Mouse (Mus musculus) heart, postnatal 14 days (tissue): ENCODE data around the gene Il13ra2. TPM values are rescaled to one million over a fixed set of nuclear protein-coding genes. Genes with fewer than 3 reads are reported as not detected.
"Not testable (repeated sequence)": the region's sequence is repeated elsewhere in the genome, so short reads cannot be mapped to it uniquely, and the experiment has no call there.

Experiments
- DNase-seq, 2 experiments: peaks; one replicate each; pipeline ENCODE4 v3.0.0; 2021 to 2022
- intact Hi-C: fragments of 180-260 bp; cut with DNase I; formaldehyde crosslinking; loops from one replicate; pipeline ENCODE4 v1.15.1; 2025
- long read RNA-seq, 2 experiments: library from polyadenylated mRNA; stranded (forward); transcript quantifications; one replicate each; pipeline ENCODE4 v2.0.0; 2021
- total RNA-seq, 2 experiments: library from RNA; stranded (reverse); gene quantifications; 2 replicates each; pipeline ENCODE4 v1.2.3; 2021

Gene Il13ra2
- under 1 TPM; 0.24 to 0.29 TPM for total RNA-seq
- long read RNA-seq, experiment 1, partial matches to known transcripts, result 0 of 1 reads
- long read RNA-seq, experiment 1, other reads (novel, unspliced or antisense), result 1 of 1 reads
- long read RNA-seq, experiment 2, result 0 reads

DNA sequence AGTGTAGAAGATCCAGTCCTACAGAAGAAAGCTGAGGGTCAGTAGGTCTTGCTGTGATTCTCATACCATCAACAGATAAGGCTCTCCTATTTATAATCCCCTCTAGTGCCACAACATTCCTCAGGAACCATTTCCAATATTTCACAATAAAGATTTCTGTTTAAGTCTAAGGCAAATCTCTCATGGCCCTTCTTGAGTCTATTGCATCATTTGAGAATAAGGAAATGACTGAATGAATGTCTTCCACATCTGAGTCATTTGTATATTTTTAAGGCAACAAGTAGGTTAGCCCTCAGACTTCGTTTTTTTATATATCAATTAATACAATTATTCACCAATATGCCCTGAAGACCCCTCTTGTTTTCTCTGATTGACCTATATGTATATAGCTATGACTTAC lies at the start of gene Il13ra2:
TSS of gene Il13ra2 (minus strand) at position 64 of the 400 bp plus-strand sequence.
- no peak for DNase-seq
- intact Hi-C loops, result no loop called here

DNA sequence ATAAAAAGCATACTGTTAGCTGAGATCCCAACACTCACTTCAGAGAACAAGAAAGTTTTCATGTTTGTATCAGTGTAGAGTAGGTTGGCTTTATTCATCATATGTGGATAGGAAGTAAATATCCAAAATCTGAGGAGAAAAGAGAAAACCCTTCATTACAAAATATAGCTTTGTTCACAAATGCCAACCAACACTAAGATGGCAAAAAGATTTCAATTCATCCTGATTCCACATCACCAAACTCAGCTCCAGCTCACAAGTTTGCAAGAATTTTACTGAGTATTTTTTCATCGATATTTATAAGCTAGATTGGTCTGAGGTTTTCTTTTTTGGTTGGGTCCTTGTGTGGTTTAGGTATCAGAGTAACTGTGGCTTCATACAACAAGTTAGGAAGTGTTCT lies 24.6 kb upstream of the Il13ra2 start, which contains the start of gene Vmn1r239-ps:
TSS of gene Vmn1r239-ps (minus strand) at position 101 of the 400 bp plus-strand sequence.
- intact Hi-C loops, DNase-seq: not testable (repeated sequence)

DNA sequence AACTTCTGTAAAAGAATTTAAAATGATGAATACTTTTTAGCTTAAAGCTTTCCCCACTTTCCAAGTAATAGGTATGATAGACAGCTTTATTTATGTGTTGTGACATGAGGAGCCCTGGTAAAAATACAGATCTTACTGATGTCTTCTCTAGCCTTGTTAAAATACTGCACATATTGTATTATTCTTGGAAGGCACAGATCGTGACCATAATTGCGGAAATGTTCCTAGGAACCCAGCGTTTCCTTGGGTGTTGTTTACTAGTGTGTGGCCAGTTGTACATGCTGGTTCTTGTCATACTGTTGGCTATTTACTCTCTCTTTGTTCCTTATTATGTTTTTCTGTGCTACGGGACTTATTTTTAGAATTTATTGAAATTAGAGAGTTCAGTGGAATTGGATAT lies 14.4 kb upstream of the Il13ra2 start:
- no peak for DNase-seq
- intact Hi-C loops, result no loop called here

DNA sequence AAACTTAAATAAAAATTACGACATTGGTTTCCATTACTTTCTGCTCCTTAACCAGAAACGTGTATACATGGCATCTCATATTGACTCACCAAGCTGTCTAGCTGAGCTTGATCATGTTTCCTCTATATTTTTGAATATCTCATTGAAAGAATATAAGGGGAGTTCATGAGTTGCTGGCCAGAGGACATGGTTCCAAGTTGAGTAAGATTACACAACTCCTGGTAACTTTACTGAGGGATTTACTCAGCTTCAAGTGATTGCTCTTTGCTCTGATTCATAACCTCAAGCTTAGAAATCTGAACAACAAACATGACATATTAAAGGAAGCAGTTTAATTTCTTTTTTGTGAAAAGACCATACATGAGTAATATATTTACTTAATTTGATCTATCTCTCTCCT lies 6.4 kb upstream of the Il13ra2 start:
- DNase-seq, result no peak
- intact Hi-C loops, result no loop called here

DNA sequence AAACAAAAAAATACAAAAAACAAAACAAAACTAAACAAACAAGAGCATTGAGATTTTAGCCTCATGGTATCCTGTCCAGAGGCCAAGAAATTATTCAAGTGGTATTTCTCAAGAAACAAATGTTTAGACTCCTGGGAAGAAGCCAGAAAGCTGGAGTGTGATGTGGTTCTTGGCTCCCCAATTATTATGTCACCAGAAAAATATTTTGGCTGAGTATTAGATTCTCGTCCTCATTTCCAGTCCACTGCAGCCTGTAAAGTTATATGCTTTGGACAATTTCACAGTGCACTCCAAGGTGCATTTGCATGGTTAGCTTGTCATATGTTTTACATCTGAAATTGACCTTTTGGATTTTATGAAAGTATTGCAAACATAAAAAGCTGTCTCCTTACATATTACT lies 761 bp upstream of the Il13ra2 start:
- peak; percentile 1 to 13 for DNase-seq
- intact Hi-C loops, result no loop called here

DNA sequence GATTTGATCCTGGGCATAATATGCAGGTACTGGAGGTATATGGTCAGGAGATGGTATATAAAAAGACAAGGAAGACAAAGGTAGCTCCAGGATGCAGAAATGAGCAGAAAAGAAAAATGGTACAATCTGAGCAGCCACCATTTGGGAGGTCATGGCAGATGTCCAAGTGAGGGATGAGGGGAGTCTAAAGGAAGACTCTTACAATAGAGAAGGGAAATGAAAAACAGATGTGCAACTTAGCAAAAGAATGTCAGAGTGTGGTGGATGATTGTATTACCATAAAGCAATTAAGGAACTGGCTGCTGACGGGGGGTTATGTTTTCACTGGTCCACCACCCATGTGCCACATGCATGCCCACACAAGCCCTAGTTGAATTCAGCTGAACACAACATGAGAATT lies 35.5 kb downstream of the Il13ra2 start:
- intact Hi-C loops, result no loop called here
- no peak for DNase-seq

DNA sequence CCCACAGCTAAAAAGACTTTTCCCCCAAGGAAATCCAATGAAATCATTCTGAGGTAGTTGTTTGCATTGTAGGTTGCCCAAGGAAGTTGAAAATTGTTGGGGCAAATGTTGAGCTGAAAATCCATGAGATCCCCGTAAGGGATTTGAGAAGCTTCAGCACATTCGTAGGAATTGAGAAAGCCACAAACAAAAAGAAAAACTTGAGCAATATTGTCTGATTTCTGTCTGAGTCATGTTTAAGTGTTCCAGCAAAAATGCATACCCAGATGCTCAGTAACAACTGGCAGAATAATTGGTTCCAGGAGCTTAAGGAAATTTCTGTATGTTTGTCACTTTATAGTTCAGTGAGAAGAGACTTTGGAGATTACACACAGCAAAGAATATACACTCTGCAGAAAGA lies 79.8 kb downstream of the Il13ra2 start:
- intact Hi-C loops, result no loop called here
- no peak for DNase-seq

Other genes starting within 250 kb of the Il13ra2 start
- not detected for gene Vmn1r239-ps, start 24.5 kb upstream of the Il13ra2 start, total RNA-seq
- gene Lrch2, start 124.9 kb upstream of the Il13ra2 start, total RNA-seq, result 1 to 10 TPM; 3.5 to 4.5 TPM